Mouse (Mus musculus) limb, embryonic 15.5 days (tissue): ENCODE results near the gene Samd4b. TPM values are rescaled to one million over a fixed set of nuclear protein-coding genes. Genes with fewer than 3 reads are reported as not detected.
A peak's percentile ranks its signal among the peaks of the same experiment; 100 is the strongest.
"Not testable (repeated sequence)": the region's sequence is repeated elsewhere in the genome, so short reads cannot be mapped to it uniquely, and the experiment has no call there.

ENCODE experiments used
- ATAC-seq: fragments of 200-750 bp; cut with Nextera tagmentation; 2 replicates; pipeline ENCODE4 v1.8.0; 2017; ENCODE audit warnings: low read depth, moderate TSS enrichment; ENCODE audit not compliant: insufficient number of reproducible peaks, low FRiP score, low TSS enrichment
- H3K27ac ChIP-seq: fragments of 300-500 bp; sonication (generic); 2 replicates; pipeline ENCODE4 v1.5.1; 2015; ENCODE audit warnings: moderate library complexity, mild to moderate bottlenecking, inconsistent platforms
- H3K27me3 ChIP-seq: fragments of 300-500 bp; sonication (generic); 2 replicates; pipeline ENCODE4 v1.6.1; 2015; ENCODE audit warnings: inconsistent platforms
- H3K36me3 ChIP-seq: fragments of 300-500 bp; sonication (generic); 2 replicates; pipeline ENCODE4 v1.6.1; 2015; ENCODE audit warnings: inconsistent platforms
- H3K4me1 ChIP-seq: fragments of 300-500 bp; sonication (generic); 2 replicates; pipeline ENCODE4 v1.6.1; 2015; ENCODE audit warnings: inconsistent platforms
- H3K4me2 ChIP-seq: fragments of 300-500 bp; sonication (generic); 2 replicates; pipeline ENCODE4 v1.6.1; 2015; ENCODE audit warnings: mild to moderate bottlenecking, inconsistent platforms
- H3K4me3 ChIP-seq: fragments of 300-500 bp; sonication (generic); 2 replicates; pipeline ENCODE4 v1.5.1; 2015; ENCODE audit warnings: mild to moderate bottlenecking, inconsistent platforms
- H3K9ac ChIP-seq: fragments of 300-500 bp; sonication (generic); 2 replicates; pipeline ENCODE4 v1.6.1; 2015; ENCODE audit warnings: inconsistent platforms
- H3K9me3 ChIP-seq: fragments of 300-500 bp; sonication (generic); 2 replicates; pipeline ENCODE4 v1.6.1; 2016; ENCODE audit warnings: inconsistent platforms
- WGBS: fragments of 180-500 bp; shearing (Covaris S2); methylation state at CpG from one replicate; pipeline ENCODE4 v1.1.7; 2015; 5-methylcytosine and 5-hydroxymethylcytosine counted together
- polyA plus RNA-seq: library from polyadenylated mRNA; unstranded; fragments of >200 nt; fragmentation: Nextera tagmentation; extraction: Ambion mirVana; gene quantifications from 2 replicates; pipeline ENCODE4 v1.2.1, GENCODE M21; 2015

Gene Samd4b
- polyA plus RNA-seq, 1 experiment from 2014 or later = 28.3 TPM

DNA sequence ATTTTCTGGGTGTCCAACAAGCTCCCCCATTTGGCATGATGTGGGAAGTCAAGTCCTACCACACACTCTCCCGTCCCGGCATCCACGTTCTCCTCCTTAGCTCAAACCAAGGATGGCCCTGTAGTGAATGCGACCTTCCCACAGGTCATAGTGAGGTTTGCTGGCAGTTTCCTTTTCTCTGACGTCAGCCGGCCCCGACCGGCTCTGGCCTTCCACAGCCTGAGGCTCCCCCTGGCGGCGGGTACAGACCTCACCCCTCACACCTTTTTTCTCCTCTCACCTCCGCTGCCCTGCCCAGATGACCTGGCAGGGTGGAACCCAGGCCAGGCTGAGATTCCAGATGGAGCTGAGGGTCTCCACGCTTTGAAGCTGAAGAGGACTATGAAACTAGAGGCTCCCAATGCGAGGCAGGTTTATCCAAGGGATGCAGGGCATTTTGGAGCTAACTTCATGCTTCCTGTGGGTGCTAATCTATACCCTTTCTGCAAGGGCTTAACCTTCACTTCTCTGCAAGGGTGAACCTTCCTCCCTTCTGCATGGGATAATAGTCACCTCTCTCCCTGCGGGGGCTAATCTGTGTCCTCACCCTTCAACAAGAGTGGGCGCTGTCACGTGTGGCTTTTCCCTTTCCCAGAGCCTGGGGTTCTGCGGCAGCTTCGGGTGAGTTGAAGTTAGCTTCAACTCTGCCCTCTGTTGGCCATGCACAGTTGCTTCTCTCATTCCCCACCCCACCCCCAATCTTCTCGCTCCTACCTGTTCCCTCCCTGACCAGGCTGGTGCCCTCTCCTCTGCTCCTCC is 69.8 kb downstream of the Samd4b start:
- no peak overlapping the region for H3K4me3 ChIP-seq
- no peak overlapping the region for H3K27ac ChIP-seq
- no peaks in the 10 kb centered on the region for H3K9me3 ChIP-seq
- H3K36me3 ChIP-seq = no peaks in the 10 kb centered on the region
- no peak overlapping the region for H3K9ac ChIP-seq
- H3K27me3 ChIP-seq = no peaks in the 10 kb centered on the region
- no peak for ATAC-seq
- no peak overlapping the region for H3K4me2 ChIP-seq
- WGBS = 5% methylated on average over 19 of the region's 19 CpGs
- peaks cover 7% of the 10 kb centered on the region; the same call in 1 of the 2 replicates for H3K4me1 ChIP-seq

GRCm38 (mm10) chr7:28522536-28522935 is 75.4 kb downstream of the Samd4b start, which contains the start of gene Ifnl3:
Ifnl3 (plus strand) TSS chr7:28522836.
- H3K27ac ChIP-seq, H3K27me3 ChIP-seq, H3K36me3 ChIP-seq, H3K4me3 ChIP-seq, H3K9ac ChIP-seq, H3K4me2 ChIP-seq, H3K4me1 ChIP-seq, H3K9me3 ChIP-seq, ATAC-seq: not testable (repeated sequence)
- 62% methylated on average over 5 of the region's 6 CpGs for WGBS

- WGBS = 75% methylated on average over 8 of the region's 8 CpGs
- Histone ChIP-seq H3K9ac (no peak overlapping the region), H3K4me2 (no peak overlapping the region), H3K4me3 (no peak overlapping the region), H3K27ac (no peak overlapping the region), H3K36me3 (no peaks in the 10 kb centered on the region), H3K9me3 (no peaks in the 10 kb centered on the region), H3K27me3 (no peaks in the 10 kb centered on the region), H3K4me1 (no peaks in the 10 kb centered on the region)
- ATAC-seq = no peak
These were observed 86.5 kb downstream of the Samd4b start for GRCm38 (mm10) chr7:28511441-28511840.

GRCm38 (mm10) chr7:28510405-28510974 is 87.5 kb downstream of the Samd4b start, which contains the start of gene Ifnl2:
Ifnl2 (minus strand) TSS chr7:28510455.
- H3K27ac ChIP-seq, ATAC-seq, H3K36me3 ChIP-seq, H3K4me3 ChIP-seq, H3K9me3 ChIP-seq, H3K4me2 ChIP-seq, H3K27me3 ChIP-seq, H3K9ac ChIP-seq, H3K4me1 ChIP-seq: not testable (repeated sequence)
- WGBS = 55% methylated on average over 8 of the region's 8 CpGs

DNA sequence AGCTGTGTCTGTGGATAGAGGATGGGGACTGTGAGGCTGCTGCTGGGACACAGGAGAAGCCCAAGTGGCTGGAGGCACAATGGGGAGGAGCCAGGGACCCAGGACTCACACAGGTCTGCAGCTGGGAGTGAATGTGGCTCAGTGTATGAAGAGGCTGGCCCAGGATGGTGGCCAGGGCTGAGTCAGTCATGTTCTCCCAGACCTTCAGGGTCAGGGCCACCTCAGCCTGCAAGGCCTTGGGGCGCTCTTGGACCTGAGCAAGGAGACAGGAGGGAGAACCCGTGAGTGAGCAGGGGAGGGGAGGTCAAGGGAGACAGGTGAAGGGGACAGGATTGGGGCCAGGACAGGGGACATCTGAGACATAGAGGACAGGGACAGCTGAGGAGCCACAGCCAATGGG is 88.8 kb downstream of the Samd4b start:
- H3K36me3 ChIP-seq, H3K4me3 ChIP-seq, H3K27ac ChIP-seq, H3K27me3 ChIP-seq, H3K4me2 ChIP-seq, H3K9me3 ChIP-seq, H3K4me1 ChIP-seq, ATAC-seq, H3K9ac ChIP-seq: not testable (repeated sequence)
- 62% methylated on average over 2 of the region's 2 CpGs for WGBS

- H3K4me3 ChIP-seq = no peak overlapping the region
- no peak overlapping the region for H3K27ac ChIP-seq
- no peak for ATAC-seq
- no peaks in the 10 kb centered on the region for H3K36me3 ChIP-seq
- no peak overlapping the region for H3K4me2 ChIP-seq
- no peak overlapping the region for H3K9ac ChIP-seq
- no peaks in the 10 kb centered on the region for H3K9me3 ChIP-seq
- no peaks in the 10 kb centered on the region for H3K27me3 ChIP-seq
- no peaks in the 10 kb centered on the region for H3K4me1 ChIP-seq
- WGBS = 3% methylated on average over 5 of the region's 5 CpGs
These were observed 92.4 kb downstream of the Samd4b start for GRCm38 (mm10) chr7:28505585-28505984.

GRCm38 (mm10) chr7:28495426-28495825 is 102.5 kb downstream of the Samd4b start:
- ATAC-seq = no peak
- Histone ChIP-seq H3K27me3 (no peaks in the 10 kb centered on the region), H3K27ac (no peak overlapping the region), H3K9ac (no peak overlapping the region), H3K4me1 (peaks cover 5% of the 10 kb centered on the region; the same call in 1 of the 2 replicates), H3K4me3 (no peak overlapping the region), H3K4me2 (no peak overlapping the region), H3K36me3 (no peaks in the 10 kb centered on the region), H3K9me3 (no peaks in the 10 kb centered on the region)
- WGBS = 73% methylated on average over 11 of the region's 11 CpGs

DNA sequence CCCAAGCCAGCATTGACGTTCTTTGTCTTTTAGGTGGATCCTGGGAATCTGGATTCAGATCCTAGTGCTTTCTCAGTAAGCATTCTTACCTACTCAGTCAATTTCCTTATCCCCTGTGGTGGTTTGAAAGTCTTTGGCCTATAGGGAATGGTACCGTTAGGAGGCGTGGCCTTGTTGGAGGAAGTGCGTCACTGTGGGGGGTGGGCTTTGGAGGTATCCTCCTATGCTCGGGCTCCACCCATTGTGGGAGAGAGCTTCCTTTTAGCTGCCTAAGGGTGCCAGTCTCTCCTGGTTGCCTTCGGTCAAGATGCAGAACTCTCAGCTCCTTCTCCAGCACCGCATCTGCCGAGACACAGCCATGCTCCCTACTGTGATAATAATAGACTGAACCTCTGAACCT is 105.6 kb downstream of the Samd4b start:
- no peaks in the 10 kb centered on the region for H3K9me3 ChIP-seq
- no peak overlapping the region for H3K9ac ChIP-seq
- ATAC-seq = no peak
- no peak overlapping the region for H3K4me2 ChIP-seq
- no peaks in the 10 kb centered on the region for H3K36me3 ChIP-seq
- H3K27ac ChIP-seq = no peak overlapping the region
- 81% methylated on average over 8 of the region's 8 CpGs for WGBS
- no peaks in the 10 kb centered on the region for H3K27me3 ChIP-seq
- H3K4me1 ChIP-seq = peaks cover 16% of the 10 kb centered on the region
- no peak overlapping the region for H3K4me3 ChIP-seq

DNA sequence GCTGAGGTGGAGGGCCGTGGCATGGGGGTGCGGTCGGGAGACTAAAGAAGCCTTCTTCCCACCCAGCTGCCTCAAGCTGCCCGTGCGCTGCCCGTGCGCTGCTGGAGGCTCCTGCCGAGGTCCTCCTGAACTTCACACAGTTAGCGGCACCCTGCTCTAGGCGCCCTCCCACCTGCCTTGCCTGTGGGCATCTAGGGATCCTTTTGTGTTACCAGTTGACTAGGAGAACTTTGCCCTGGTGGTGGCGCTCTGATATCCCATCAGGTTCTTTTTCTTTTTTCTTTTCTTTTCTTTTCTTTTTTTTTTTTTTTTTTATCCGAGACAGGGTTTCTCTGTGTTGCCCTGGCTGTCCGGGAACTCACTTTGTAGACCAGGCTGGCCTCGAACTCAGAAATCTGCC is 107.0 kb downstream of the Samd4b start:
- no peak for ATAC-seq
- no peaks in the 10 kb centered on the region for H3K9me3 ChIP-seq
- no peaks in the 10 kb centered on the region for H3K36me3 ChIP-seq
- H3K27me3 ChIP-seq = no peaks in the 10 kb centered on the region
- peaks cover 17% of the 10 kb centered on the region for H3K4me1 ChIP-seq
- no peak overlapping the region for H3K9ac ChIP-seq
- 32% methylated on average over 14 of the region's 14 CpGs for WGBS
- no peak overlapping the region for H3K4me3 ChIP-seq
- no peak overlapping the region for H3K27ac ChIP-seq
- H3K4me2 ChIP-seq = no peak overlapping the region

GRCm38 (mm10) chr7:28490410-28490809 is 107.5 kb downstream of the Samd4b start:
- no peaks in the 10 kb centered on the region for H3K36me3 ChIP-seq
- WGBS = 3% methylated on average over 10 of the region's 10 CpGs
- H3K4me1 ChIP-seq = peaks cover 17% of the 10 kb centered on the region
- no peak overlapping the region for H3K9ac ChIP-seq
- H3K9me3 ChIP-seq = no peaks in the 10 kb centered on the region
- ATAC-seq = no peak
- H3K4me2 ChIP-seq = no peak overlapping the region
- H3K27ac ChIP-seq = no peak overlapping the region
- H3K4me3 ChIP-seq = no peak overlapping the region
- no peaks in the 10 kb centered on the region for H3K27me3 ChIP-seq

GRCm38 (mm10) chr7:28488030-28488491 is 109.9 kb downstream of the Samd4b start:
- H3K9ac ChIP-seq = no peak overlapping the region
- 4% methylated on average over 16 of the region's 16 CpGs for WGBS

DNA sequence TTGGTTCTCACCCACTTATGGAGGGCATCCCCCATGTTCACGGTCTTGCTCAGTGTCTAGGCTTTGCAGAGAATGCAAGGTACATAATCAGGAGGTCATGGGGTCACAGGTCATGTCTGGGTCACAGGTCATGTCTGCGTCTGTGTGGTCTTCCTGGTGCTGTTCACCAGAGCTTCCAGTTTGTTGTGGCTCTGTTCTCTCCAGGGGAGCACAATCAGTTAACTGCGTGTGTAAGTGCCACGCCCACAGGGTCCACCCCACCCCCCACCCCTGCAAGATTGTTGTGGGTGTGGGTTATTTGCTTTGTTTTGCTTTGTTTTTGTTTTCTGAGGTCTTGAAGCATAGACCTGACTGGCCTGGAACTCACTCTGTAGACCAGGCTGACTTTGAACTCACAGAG is 113.8 kb downstream of the Samd4b start:
- Histone ChIP-seq H3K27ac (no peak overlapping the region), H3K9ac (no peak overlapping the region), H3K27me3 (no peaks in the 10 kb centered on the region), H3K4me1 (peaks cover 11% of the 10 kb centered on the region), H3K4me3 (no peak overlapping the region), H3K4me2 (no peak overlapping the region), H3K36me3 (no peaks in the 10 kb centered on the region), H3K9me3 (no peaks in the 10 kb centered on the region)
- no peak for ATAC-seq
- 22% methylated on average over 4 of the region's 4 CpGs for WGBS

More at GRCm38 (mm10) chr7:28488030-28488491, 109.9 kb downstream of the Samd4b start:
- H3K4me2 ChIP-seq = peak overlapping the region; percentile 49
- ATAC-seq = peak; percentile 14; the same call in 1 of the 2 replicates
- H3K4me3 ChIP-seq = peak overlapping the region; percentile 27
- H3K27ac ChIP-seq = peak overlapping the region; percentile 22; the same call in 1 of the 2 replicates
- peaks cover 17% of the 10 kb centered on the region for H3K4me1 ChIP-seq
- no peaks in the 10 kb centered on the region for H3K9me3 ChIP-seq
- H3K36me3 ChIP-seq = no peaks in the 10 kb centered on the region
- H3K27me3 ChIP-seq = no peaks in the 10 kb centered on the region
